Mouse (Mus musculus) heart, embryonic 13.5 days (tissue): ENCODE measurements around the gene Frmpd1. TPM values are rescaled to one million over a fixed set of nuclear protein-coding genes. Genes with fewer than 3 reads are reported as not detected.

Source experiments
- ATAC-seq: fragments of 200-750 bp; cut with Nextera tagmentation; 2 replicates; pipeline ENCODE4 v1.8.0; 2017; ENCODE audit warnings: moderate TSS enrichment; ENCODE audit not compliant: insufficient number of reproducible peaks, low FRiP score, low TSS enrichment; ENCODE audit errors: extremely low read depth
- H3K27ac ChIP-seq: fragments of 300-500 bp; sonication (generic); replicated peaks from 2 replicates; pipeline ENCODE4 v1.5.1; 2015; ENCODE audit warnings: moderate library complexity, mild to moderate bottlenecking, inconsistent platforms
- H3K27me3 ChIP-seq: fragments of 300-500 bp; sonication (generic); replicated peaks from 2 replicates; pipeline ENCODE4 v1.6.1; 2015; ENCODE audit warnings: mild to moderate bottlenecking, inconsistent platforms
- H3K36me3 ChIP-seq: fragments of 300-500 bp; sonication (generic); 2 replicates; pipeline ENCODE4 v1.6.1; 2015; ENCODE audit warnings: mild to moderate bottlenecking, inconsistent platforms
- H3K4me1 ChIP-seq: fragments of 300-500 bp; sonication (generic); 2 replicates; pipeline ENCODE4 v1.6.1; 2015; ENCODE audit warnings: inconsistent platforms
- H3K4me2 ChIP-seq: fragments of 300-500 bp; sonication (generic); 2 replicates; pipeline ENCODE4 v1.6.1; 2015; ENCODE audit warnings: inconsistent platforms, mild to moderate bottlenecking, moderate library complexity
- H3K4me3 ChIP-seq: fragments of 300-500 bp; sonication (generic); 2 replicates; pipeline ENCODE4 v1.5.1; 2015; ENCODE audit warnings: moderate library complexity, mild to moderate bottlenecking, inconsistent platforms
- H3K9ac ChIP-seq: fragments of 300-500 bp; sonication (generic); 2 replicates; pipeline ENCODE4 v1.6.1; 2015; ENCODE audit warnings: inconsistent platforms, mild to moderate bottlenecking, moderate library complexity
- H3K9me3 ChIP-seq: fragments of 300-500 bp; sonication (generic); 2 replicates; pipeline ENCODE4 v1.6.1; 2016; ENCODE audit warnings: inconsistent platforms
- WGBS: fragments of 180-500 bp; shearing (Covaris S2); methylation state at CpG from one replicate; pipeline ENCODE4 v1.1.7; 2015; ENCODE audit warnings: mixed read lengths; 5-methylcytosine and 5-hydroxymethylcytosine counted together
- polyA plus RNA-seq: library from polyadenylated mRNA; unstranded; fragments of >200 nt; fragmentation: Nextera tagmentation; extraction: Ambion mirVana; gene quantifications from 2 replicates; pipeline ENCODE4 v1.2.1, GENCODE M21; 2015

Gene Frmpd1
- polyA plus RNA-seq, 1 experiment from 2014 or later = 2.3 TPM

DNA sequence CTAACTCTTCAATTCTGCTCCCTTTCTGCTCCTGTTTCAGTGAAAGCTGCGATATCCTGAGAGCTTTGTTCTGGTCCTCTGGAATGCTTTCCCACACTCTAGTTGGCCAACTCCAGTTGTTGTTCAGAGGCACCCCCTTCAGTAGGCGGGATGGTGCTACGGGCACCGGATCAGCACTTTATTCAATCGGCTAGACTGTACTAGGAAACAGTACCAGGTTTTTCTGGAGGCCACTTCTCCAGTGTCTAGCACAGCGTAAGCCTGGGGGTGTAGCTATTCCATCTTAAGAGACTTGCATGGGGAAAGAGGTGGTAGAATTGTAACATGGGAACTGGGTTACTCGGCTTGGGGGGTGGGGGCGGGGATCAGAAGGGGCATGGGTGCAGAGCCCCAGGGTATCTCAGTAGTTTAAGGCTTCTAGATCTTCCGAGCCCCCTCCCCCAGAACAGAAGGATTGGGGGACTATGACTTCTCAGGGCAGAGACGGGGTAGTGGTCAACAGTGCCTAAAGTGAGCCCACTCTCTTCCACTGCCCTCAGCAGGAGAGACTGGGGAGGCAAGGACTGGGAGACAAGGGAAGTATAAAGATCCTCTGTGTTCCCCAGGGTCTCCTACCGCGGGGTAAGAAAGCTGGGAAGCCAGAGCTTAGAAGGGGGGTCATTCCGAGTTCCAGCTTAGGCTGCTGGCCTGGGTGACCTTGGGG lies 706 bp upstream of the Frmpd1 start:
- peak overlapping the region; percentile 87 for H3K9ac ChIP-seq
- peak overlapping the region; percentile 99 for H3K4me2 ChIP-seq
- H3K4me3 ChIP-seq = peak overlapping the region; percentile 81
- H3K27ac ChIP-seq = peak overlapping the region; percentile 57
- H3K4me1 ChIP-seq = peaks cover 31% of the 10 kb centered on the region
- no peaks in the 10 kb centered on the region for H3K9me3 ChIP-seq
- H3K27me3 ChIP-seq = peaks cover 60% of the 10 kb centered on the region
- ATAC-seq = no peak
- no peaks in the 10 kb centered on the region for H3K36me3 ChIP-seq
- WGBS = 22% methylated on average over 13 of the region's 13 CpGs

DNA sequence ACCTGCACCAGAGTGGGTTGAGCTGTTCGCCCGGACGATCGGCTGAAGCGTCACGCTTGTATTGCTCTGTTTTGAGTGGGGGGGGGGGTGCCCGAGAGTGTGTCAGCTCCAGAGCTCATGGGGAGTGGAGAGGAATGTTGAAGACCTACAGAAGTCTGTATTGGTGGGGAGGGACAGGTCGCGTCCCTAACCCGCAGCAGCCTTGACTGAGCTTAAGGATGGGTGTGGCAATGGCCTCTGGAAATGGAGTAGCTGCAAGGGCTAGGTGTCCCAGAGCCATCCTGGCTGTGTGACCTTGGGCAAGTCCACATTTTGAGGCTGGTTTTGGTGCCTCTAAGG lies 625 bp downstream of the Frmpd1 start:
- Histone ChIP-seq H3K4me2 (peak overlapping the region; percentile 99), H3K36me3 (no peaks in the 10 kb centered on the region), H3K27ac (no peak overlapping the region), H3K27me3 (peaks cover 56% of the 10 kb centered on the region), H3K9ac (peak overlapping the region; percentile 87), H3K4me1 (peaks cover 38% of the 10 kb centered on the region), H3K4me3 (peak overlapping the region; percentile 81), H3K9me3 (no peaks in the 10 kb centered on the region)
- no peak; the same call in 1 of the 2 replicates for ATAC-seq
- WGBS = 3% methylated on average over 10 of the region's 10 CpGs

- 49% methylated on average over 3 of the region's 3 CpGs for WGBS
- ATAC-seq = no peak
Observed at GRCm38 (mm10) chr4:45198296-45198695, 13.6 kb downstream of the Frmpd1 start.

GRCm38 (mm10) chr4:45203283-45203682 lies 18.6 kb downstream of the Frmpd1 start:
- H3K4me2 ChIP-seq = no peak overlapping the region
- no peak for ATAC-seq
- no peak overlapping the region for H3K4me3 ChIP-seq
- H3K36me3 ChIP-seq = no peaks in the 10 kb centered on the region
- no peak overlapping the region for H3K27ac ChIP-seq
- H3K4me1 ChIP-seq = peaks cover 14% of the 10 kb centered on the region
- H3K27me3 ChIP-seq = peaks cover 4% of the 10 kb centered on the region; the same call in 1 of the 2 replicates
- 86% methylated on average over 7 of the region's 7 CpGs for WGBS
- no peak overlapping the region for H3K9ac ChIP-seq
- H3K9me3 ChIP-seq = no peaks in the 10 kb centered on the region

More at GRCm38 (mm10) chr4:45198296-45198695, 13.6 kb downstream of the Frmpd1 start:
- Histone ChIP-seq H3K27me3 (no peaks in the 10 kb centered on the region; the same call in 1 of the 2 replicates), H3K9ac (no peak overlapping the region), H3K36me3 (no peaks in the 10 kb centered on the region), H3K4me2 (no peak overlapping the region), H3K9me3 (no peaks in the 10 kb centered on the region), H3K4me3 (no peak overlapping the region), H3K27ac (no peak overlapping the region), H3K4me1 (peaks cover 10% of the 10 kb centered on the region)

DNA sequence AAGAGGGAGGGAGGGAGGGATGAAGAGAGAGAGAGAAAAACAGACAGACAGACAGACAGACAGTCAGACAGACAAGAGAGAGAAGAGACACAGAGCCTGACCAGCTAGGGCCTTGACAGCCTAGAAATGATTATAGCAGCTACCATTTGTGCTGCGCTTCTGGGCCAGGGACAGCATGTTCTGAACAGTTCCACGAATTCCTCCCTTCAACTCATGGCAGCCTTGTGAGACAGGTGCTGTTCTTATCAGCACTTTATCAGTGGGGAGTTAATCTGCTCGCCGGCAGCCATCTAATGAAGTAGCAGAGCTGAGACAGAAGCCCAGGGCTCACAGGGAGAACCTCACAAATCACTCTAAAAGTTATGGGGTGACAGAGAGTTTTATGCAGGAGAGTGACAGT lies 22.8 kb downstream of the Frmpd1 start:
- ATAC-seq = no peak
- 22% methylated on average over 4 of the region's 4 CpGs for WGBS
- Histone ChIP-seq H3K4me3 (no peak overlapping the region), H3K27me3 (peaks cover 4% of the 10 kb centered on the region; the same call in 1 of the 2 replicates), H3K4me2 (no peak overlapping the region), H3K36me3 (no peaks in the 10 kb centered on the region), H3K4me1 (peaks cover 8% of the 10 kb centered on the region), H3K27ac (no peak overlapping the region), H3K9ac (no peak overlapping the region), H3K9me3 (no peaks in the 10 kb centered on the region)

DNA sequence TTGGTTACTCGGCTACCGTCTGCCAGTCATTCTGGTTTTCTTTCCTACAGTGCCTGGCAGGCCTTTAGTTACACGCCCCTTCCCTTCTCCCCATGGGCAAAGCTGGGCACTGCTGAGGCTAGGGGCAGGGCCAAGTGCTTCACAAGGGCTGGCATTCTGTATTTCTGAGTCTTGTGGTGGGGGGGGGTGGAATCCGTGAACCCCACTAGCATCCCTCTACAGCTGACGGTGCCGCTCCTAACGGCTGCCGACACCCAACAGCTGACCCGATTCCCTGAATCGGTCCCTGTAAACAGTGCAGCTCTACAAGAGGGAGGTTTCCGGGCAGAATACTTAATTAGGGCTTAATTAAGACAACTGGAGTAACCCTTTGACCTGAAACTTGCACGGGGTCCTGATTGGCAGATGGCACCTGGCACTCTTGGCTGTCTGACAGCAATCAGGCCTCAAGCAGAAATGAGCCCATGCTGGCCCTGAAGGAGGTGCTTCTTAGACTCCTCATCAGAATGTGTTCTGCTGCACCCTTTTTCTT lies 24.2 kb downstream of the Frmpd1 start:
- Histone ChIP-seq H3K4me2 (no peak overlapping the region), H3K27me3 (0 out of 2 replicates have a peak, but pooled peaks cover 4% of the 10 kb centered on the region), H3K4me1 (peaks cover 12% of the 10 kb centered on the region), H3K9me3 (no peaks in the 10 kb centered on the region), H3K4me3 (no peak overlapping the region), H3K36me3 (no peaks in the 10 kb centered on the region), H3K27ac (no peak overlapping the region), H3K9ac (no peak overlapping the region)
- no peak for ATAC-seq
- 82% methylated on average over 12 of the region's 12 CpGs for WGBS

DNA sequence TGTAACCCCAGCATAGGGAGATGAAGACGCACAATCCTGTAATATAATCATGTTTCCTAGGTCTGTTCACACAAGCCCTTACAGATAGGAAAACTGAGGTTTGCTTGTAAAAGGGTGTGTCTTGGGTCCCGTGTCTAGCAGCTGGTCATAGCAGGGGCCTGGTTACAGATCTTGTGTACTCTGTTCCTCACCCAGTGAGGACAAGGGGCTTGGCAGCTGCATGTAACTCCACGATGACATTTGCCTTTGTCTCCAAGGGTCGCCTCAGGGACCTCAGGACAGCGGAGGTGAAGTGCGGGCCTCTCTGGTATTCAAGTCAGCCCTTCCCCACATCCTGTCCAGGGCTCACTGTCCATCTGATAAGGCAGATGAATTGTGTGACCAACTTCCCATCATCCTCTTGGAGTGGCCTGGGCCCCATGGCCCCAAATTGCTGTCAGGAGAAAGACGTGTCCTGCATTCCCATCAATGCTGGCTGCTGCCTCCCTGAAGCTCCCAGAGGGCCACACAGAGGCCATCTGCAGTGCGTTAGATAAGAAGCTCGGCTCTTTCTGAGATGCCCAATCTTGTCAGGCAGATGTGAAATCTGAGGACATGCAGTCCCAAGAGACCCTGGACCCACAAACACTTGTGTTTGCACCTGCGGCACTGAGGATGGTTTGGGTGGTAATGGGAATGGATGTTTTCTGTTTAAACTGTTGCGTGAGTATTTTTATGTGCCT lies 27.8 kb downstream of the Frmpd1 start:
- peak overlapping the region; percentile 6; the same call in 1 of the 2 replicates for H3K27ac ChIP-seq
- H3K4me1 ChIP-seq = peaks cover 10% of the 10 kb centered on the region
- no peaks in the 10 kb centered on the region for H3K36me3 ChIP-seq
- 35% methylated on average over 11 of the region's 11 CpGs for whole genome bisulfite sequencing
- no peak overlapping the region for H3K4me2 ChIP-seq
- H3K4me3 ChIP-seq = no peak overlapping the region
- ATAC-seq = no peak; the same call in 1 of the 2 replicates
- H3K27me3 ChIP-seq = 0 out of 2 replicates have a peak, but pooled peaks cover 4% of the 10 kb centered on the region
- no peak overlapping the region for H3K9ac ChIP-seq
- no peaks in the 10 kb centered on the region for H3K9me3 ChIP-seq

GRCm38 (mm10) chr4:45219946-45220345 lies 35.3 kb downstream of the Frmpd1 start:
- Histone ChIP-seq H3K36me3 (no peaks in the 10 kb centered on the region), H3K27ac (no peak overlapping the region), H3K9ac (no peak overlapping the region), H3K4me3 (no peak overlapping the region), H3K4me1 (peaks cover 6% of the 10 kb centered on the region), H3K4me2 (no peak overlapping the region), H3K9me3 (no peaks in the 10 kb centered on the region), H3K27me3 (no peaks in the 10 kb centered on the region)
- ATAC-seq = no peak
- WGBS = 85% methylated on average over 8 of the region's 8 CpGs

DNA sequence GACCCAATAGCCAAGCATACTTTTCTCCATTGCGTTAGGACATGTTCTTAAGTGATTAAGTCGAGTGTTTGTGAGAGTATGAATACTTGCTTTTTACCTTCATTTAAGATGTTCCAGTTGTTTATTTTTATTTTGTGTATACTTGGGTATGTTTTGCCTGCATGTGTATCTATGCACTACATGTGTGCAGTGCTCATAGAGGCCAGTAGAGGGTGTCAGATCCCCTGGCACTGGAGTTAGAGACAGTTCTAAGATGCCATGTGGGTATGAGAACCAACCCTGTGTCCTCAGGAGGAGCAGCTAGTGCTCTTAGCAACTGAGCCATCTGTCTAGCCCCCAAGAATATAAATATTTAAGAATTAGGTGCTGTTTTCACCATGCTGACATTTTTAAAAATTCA lies 37.7 kb downstream of the Frmpd1 start:
- Histone ChIP-seq H3K9ac (no peak overlapping the region), H3K4me3 (no peak overlapping the region), H3K4me1 (peaks cover 6% of the 10 kb centered on the region), H3K9me3 (0 out of 2 replicates have a peak, but pooled peaks cover 6% of the 10 kb centered on the region), H3K27ac (no peak overlapping the region), H3K27me3 (no peaks in the 10 kb centered on the region), H3K4me2 (no peak overlapping the region), H3K36me3 (no peaks in the 10 kb centered on the region)
- 84% methylated on average over 2 of the region's 2 CpGs for WGBS
- no peak for ATAC-seq

- no peak overlapping the region for H3K4me3 ChIP-seq
- 72% methylated on average over 5 of the region's 5 CpGs for WGBS
Observed at GRCm38 (mm10) chr4:45230263-45230662, 45.6 kb downstream of the Frmpd1 start.

DNA sequence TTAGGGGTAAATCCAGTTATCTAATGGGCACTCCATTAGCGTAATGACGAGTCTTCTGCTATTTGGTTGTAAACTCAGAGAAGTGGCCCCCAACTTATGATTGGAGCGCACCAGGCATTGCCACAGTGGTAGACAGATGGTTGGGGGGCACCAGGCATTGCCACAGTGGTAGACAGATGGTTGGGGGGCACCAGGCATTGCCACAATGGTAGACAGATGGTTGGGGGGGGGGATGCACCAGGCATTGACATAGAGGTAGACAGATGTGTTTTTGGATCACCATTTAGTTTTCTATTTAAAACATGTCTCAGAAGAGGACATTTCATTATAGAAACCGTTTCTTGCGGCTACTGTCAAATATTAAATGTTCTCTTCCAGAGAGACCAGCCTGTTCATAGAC lies 53.6 kb downstream of the Frmpd1 start:
- no peaks in the 10 kb centered on the region for H3K27me3 ChIP-seq
- H3K9ac ChIP-seq = no peak overlapping the region
- ATAC-seq = no peak
- no peaks in the 10 kb centered on the region for H3K36me3 ChIP-seq
- 90% methylated on average over 5 of the region's 5 CpGs for WGBS
- H3K4me1 ChIP-seq = peaks cover 7% of the 10 kb centered on the region
- H3K27ac ChIP-seq = no peak overlapping the region
- no peaks in the 10 kb centered on the region for H3K9me3 ChIP-seq
- H3K4me2 ChIP-seq = no peak overlapping the region
- H3K4me3 ChIP-seq = no peak overlapping the region

More at GRCm38 (mm10) chr4:45230263-45230662, 45.6 kb downstream of the Frmpd1 start:
- no peak for ATAC-seq
- Histone ChIP-seq H3K27me3 (no peaks in the 10 kb centered on the region), H3K9me3 (0 out of 2 replicates have a peak, but pooled peaks cover 6% of the 10 kb centered on the region), H3K36me3 (no peaks in the 10 kb centered on the region), H3K4me2 (no peak overlapping the region), H3K4me1 (no peaks in the 10 kb centered on the region), H3K27ac (no peak overlapping the region), H3K9ac (no peak overlapping the region)
